Mouse (Mus musculus) kidney, postnatal 4 days (tissue): ENCODE measurements around the gene Nudt5.
A peak's percentile ranks its signal among the peaks of the same experiment; 100 is the strongest.

Experiments used
- DNase-seq, 2 experiments: peaks; one replicate each; pipeline ENCODE4 v3.0.0; 2021; ENCODE audit warnings: mixed read lengths in 2 of 2

The Nudt5 gene

GRCm38 (mm10) chr2:5869746-5870145, 24.9 kb downstream of the Nudt5 start:
- no peak for DNase-seq

- DNase-seq, result no peak
Observed at GRCm38 (mm10) chr2:5877446-5877845, 32.6 kb downstream of the Nudt5 start.

GRCm38 (mm10) chr2:5888865-5889264, 44.0 kb downstream of the Nudt5 start:
- DNase-seq, result no peak

DNA sequence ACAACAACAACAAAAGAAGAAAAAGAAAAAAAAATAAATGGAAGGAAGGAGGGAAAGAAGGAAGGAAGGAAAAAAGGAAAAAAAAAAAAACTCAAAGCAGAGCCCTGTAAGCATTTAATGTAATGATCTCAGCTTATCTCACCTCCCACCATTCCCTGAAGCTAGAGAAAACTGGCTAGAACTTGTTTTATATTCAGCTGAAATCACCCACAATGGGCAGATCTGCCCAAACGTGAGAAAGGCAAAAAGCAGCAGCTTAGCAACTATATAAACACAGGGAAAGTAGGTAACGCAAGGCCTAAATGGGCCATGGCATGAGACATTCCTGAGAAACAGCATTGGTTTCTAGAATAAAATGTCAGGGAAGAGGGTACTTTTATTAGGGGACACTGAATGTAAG, 44.6 kb downstream of the Nudt5 start:
- no peak for DNase-seq

DNA sequence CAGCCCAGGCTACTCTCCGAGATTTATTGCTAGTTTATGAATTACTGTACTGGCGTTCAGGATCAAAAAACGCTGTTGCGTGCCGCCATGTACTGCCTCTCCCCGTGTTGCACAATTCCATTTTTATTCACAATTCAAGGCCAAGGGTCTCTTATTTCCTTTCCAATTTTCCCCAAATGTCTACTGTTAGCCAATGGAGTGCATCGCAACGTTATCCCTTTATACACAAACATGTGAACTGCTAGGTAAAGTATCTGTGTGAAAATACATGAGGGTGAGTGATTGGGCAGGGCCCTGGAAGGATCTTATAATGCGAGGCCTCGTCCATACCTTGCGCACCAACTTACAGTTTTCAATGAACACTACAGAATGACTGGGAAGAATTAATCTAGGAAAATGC, 49.5 kb downstream of the Nudt5 start:
- peak in 1 of 2 experiments; percentile 12 for DNase-seq

- peak; percentile 100 for DNase-seq
Observed at GRCm38 (mm10) chr2:5894843-5895570, 50.2 kb downstream of the Nudt5 start, which contains the start of gene Sec61a2. Gene Sec61a2 (minus strand): TSS chr2:5895432.

- DNase-seq, result peak; percentile 36 to 54
Observed at GRCm38 (mm10) chr2:5900145-5900544, 55.3 kb downstream of the Nudt5 start.

DNA sequence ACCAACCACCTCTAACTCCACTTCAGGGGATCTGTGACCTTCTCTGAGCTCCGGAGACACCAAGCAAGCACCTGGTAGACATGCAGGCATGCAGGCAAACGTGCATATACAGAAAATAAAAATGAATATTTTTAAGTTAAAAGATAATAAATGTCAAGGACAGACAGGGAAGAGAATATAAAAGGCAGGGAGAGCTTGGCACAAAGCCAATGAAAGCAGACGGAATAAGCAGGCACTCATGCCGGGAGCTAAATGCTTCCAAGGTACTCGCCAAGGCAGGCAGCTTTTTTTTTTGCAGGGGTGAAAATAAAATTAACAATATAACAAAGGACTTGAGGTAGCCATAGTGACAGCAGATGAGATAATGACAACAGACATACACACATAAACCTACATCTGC, 61.3 kb downstream of the Nudt5 start:
- peak in 1 of 2 experiments; percentile 25 for DNase-seq

DNA sequence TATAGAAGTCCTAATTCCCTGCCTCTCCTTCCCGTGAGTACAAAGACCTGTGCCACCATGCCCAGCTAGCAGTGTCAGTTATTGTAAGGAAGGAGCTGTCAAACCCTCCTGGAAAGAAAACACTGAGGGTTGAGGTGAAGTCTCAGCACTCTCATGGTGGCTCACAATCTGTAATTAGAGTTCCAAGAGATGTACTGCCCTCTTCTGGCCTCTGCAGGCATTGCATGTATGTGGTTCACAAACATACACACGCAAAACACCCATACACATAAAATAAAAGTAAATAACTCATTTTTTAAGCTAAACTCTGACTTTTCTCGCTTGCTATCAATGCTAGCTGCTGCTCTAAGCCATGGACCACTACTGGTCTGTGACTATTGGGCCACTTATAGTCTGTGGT, 61.8 kb downstream of the Nudt5 start:
- DNase-seq, result peak; percentile 62 to 70

DNA sequence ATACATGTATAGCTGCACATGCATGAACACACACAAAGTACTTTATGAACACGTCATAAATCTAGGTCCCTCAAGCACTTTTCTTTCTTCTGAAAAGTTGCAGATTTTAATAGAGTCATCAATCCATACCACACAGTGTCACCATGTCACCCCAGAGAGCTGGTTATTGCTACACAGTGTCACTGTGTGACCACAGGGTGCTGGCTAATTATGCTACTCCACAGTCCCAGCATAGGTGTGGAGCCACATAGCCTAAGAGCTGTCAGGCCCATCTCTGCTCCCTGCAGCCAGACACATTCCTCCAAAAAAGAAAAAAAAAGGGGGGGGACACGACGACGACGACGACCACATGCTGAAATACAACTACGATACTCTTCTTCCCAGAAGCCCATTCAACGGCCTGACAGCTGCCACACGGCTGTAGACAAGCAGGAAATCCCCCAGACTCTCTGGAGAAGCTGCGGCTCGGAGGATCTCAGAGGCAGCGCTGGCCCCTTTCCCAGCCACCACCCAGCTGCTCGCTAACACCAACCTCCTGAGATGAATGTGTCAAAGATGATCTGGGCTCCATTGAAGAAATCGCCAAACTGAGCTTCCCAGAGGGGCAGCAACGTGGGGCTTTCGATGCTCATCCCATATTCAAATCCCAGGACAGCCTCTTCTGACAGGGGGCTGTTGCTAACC, 66.6 kb downstream of the Nudt5 start:
- peak; percentile 21 to 24 for DNase-seq
